Mouse (Mus musculus): Measurements from ENCODE around the gene Pcdh9.

Pcdh9 gene

DNA sequence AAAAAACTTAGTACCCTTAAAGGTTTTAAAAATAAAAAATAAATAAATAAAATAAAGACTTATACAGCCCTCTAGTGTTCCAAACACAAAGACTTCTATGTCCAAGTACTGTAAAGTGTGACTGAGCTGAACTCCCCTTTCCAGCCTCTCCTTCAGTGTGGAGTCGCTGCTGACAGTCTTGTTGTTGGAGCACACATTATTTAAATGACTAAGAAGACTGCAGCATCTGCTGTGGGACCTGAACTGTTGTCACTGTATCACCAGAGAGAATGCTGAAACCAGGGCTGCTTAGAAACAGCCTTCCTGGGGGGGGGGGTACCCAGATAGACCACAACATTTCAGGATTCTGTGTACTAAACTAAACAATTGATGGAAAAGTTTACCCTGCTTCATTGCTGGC, 509.7 kb downstream of the Pcdh9 start:
- DNase-seq (ENCODE audit: low spot score in 2 of 2): no peak

DNA sequence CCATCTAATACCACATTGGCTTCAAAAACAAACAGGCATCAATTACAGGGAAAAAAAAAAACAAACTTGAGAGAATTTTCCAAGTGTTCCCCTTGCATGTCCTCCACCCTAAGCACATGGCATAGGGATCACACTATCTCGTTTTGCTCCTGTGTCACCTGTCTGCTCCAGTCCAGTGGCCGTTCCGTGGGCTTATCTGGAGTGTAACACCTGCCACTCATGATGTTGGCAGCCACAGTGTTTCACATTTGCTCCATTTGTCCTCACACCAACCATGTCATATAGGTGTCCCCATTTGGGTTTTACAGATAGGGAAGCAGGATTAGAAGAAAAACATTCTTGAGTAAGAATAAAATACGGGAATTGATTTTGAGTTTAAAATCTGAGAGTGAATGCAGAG, 514.3 kb downstream of the Pcdh9 start:
- no peak for DNase-seq (ENCODE audit: low spot score in 2 of 2)

DNA sequence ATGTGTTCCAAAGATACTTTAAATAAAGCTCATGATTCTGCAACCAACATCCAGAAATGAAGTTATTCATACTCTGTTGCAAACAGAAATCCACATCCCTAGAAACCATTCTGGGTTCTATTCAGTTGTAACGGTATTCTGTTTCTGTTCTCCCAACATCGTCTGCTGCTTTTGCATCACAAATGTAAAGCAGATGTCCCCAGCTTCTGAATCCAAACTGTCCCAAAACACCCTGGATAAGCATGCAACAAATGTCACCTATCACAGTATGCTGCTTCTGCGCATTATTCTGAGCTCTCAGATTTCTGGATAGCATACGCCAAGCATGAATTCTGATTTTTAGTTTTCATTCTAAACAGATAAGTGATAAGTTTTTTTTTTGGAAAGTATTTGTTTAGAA, 516.3 kb downstream of the Pcdh9 start:
- DNase-seq (ENCODE audit: low spot score in 2 of 2): no peak

DNA sequence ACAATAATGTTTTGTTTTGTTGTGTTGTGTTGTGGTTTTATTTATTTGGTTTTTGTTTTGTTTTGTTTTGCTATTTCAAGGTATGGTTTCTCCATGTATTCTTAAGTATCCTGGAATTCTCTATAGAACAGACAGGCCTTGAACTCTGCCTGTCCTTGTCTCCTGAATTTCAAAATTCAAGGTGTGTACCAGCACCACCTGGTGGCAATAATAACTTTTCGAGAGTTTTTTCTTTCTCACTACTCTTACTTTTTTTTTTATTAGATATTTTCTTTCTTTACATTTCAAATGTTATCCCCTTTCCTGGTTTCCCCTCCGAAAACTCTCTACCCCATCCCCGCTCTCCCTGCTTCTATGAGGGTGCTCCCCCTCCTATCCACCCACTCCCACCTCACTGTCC, 536.3 kb downstream of the Pcdh9 start:
- no peak for DNase-seq (ENCODE audit: low spot score in 2 of 2)

DNA sequence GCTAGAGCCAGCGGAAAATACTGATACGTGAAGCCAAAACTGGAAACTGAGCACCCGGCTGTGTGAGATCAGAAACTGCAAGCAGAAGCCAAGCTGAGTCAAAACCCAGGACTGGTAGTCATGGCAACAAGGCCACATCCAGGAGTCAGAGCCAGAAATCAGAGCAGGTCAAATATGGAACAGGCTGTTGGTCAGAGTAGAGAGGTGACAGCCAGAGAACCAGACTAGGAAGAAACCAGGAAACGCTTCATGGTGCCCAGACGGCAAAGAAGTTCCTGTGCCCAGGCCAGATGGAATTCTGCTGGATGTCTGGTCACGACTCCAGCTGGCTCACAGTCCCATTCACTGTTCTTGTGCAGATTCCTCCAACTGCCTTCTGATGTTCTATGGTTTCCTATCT, 539.6 kb downstream of the Pcdh9 start:
- peak in 1 of 2 experiments; percentile 0 for DNase-seq (ENCODE audit: low spot score in 2 of 2)

DNA sequence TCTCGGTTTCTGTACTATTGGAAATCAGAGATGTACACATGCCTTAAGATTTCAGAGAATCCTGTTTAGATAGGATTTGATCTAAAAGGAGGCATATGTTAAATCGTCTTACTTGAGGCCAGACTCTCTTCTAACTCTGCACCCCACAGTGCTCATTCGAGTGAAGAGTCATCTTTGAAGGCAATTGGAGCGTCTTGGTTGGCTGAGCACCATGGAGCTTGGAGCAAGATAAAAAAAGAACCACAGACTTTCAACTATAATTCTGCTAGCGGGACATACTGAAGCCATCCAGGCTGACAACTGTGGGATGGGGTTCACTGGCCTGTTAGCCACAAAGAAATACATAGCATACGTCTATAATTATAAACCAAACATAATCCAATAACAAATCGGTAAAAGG, 541.3 kb downstream of the Pcdh9 start:
- no peak for DNase-seq (ENCODE audit: low spot score in 2 of 2)

DNA sequence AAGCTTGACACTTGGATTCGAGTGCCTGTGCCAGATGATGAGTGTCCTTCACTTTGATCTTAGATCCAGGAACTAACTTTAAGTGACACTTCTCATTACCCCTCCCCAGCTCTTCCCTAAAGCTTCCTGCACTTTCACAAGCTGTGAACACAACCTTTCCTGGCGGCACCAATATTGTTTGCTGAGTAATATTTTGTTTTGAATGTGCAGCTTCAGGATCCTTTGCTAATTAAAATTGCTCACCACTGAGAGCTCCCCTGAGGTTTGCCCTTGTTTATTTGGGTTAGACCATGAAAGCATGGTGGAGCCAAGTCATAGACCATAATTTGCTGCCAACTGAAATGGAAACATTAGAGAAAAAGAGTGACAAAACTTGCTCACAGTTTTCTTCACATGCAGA, 543.4 kb downstream of the Pcdh9 start:
- DNase-seq (ENCODE audit: low spot score in 2 of 2): no peak

DNA sequence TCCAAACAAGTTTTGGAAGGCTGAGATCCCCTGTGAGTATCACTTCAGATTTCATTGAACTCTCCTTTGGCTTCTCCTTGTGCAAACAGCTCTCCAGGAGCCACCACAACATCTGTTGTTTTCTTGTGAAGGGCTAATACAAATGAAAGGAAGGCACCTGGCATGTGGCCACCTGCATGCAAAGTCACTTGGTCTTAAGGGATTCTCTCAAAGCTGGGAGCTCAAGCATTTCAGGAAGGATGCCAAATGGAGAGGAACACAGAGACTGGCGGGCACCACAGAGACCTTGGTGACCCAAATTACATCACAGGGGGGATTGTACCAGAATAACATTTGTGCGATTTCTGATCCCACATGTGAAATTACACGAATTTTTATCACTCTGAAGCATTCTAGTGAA, 547.7 kb downstream of the Pcdh9 start:
- no peak for DNase-seq (ENCODE audit: low spot score in 2 of 2)

DNA sequence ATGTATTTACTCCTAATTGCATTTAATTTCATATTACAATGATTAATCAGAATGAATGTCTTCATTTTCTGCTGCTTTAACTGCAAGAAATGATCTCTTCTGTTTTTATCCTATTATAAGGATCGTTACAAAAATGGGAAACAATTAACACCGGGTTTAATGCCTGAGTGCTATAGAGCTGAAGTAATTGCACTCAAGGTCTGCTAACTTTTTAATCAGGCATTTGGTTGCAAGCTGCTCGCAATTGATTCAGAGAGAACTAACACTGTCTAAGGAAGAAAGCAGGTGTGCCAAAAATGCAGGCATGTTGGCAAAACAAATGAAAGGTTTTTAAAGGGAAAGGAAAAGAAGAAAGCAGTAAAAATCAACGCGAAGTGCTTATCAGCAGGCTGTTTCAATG, 549.1 kb downstream of the Pcdh9 start:
- DNase-seq (ENCODE audit: low spot score in 2 of 2): no peak

DNA sequence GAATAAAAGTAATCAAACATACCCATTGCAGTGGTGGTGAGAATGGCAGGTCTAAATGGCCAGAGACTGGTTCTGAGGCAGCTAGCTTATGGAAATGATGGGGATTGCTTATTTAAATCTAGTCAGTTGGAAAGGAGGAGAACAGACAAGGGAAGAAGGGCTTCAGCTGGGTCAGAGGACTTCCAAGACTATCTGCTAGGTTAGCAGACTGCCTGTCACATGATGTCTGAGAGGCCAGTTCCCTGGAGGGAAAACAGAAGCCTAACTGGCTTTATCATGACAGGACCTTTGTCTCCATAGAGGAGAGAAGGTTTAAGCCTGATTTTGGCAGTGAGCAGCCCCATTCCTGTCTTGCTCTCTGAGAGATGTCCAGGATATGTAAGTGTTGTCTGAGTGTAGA, 561.2 kb downstream of the Pcdh9 start:
- no peak for DNase-seq (ENCODE audit: low spot score in 2 of 2)

DNA sequence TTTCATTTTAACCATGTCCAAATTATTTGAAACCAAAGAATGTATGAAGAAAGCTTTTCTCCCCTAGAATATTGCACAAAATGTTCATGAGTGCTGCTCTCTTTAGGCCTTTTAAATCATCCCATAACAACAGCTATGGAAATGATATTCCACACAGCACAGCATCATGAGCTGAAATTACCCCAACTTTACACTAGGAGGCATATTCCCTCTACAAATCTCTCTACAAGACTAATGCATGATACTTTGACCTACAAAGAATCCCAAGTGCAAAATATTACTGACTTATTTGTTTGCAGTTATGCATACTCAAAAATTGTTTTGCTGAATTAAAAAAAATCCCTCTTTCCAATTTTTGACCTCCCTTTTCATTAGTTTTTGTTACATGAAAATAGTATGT, 573.1 kb downstream of the Pcdh9 start:
- DNase-seq (ENCODE audit: low spot score in 2 of 2): no peak

DNA sequence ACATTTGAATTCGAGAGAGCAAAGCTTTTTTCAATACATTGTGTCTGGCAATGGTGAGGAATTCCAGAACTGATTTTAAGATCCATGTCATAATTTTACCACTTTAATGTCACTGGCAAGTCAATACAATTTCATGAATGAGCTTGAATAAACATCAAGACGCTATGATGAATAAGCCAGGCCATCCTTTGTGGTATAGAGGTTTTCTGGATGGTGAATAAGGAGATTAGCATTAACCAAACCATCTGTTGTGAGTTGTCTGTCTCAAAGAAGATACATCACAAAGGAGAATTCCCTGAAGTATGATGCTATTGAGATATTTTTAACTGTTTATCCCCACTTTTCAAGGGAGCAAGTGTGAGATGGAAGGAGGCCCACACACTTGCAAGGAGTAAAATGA, 602.1 kb downstream of the Pcdh9 start:
- DNase-seq (ENCODE audit: low spot score in 2 of 2): no peak

DNA sequence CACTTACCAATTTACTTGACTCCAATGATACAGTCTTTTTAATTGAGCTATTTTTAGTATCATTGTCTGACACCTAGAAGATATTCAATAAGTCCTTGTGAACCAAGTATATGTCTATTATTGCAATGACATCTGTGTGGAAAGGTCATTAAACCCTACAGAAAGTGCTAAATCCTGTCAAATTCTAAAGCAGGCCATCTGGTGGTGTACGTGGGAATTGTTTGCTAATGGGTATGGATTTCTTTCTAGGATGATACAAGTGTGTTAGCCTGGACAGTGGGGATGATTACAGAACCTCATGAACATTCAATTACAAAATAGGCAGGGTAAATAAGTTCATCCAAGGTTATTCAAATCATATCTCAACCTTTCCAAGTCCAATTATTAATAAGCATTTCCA, 602.8 kb downstream of the Pcdh9 start:
- no peak for DNase-seq (ENCODE audit: low spot score in 2 of 2)

DNA sequence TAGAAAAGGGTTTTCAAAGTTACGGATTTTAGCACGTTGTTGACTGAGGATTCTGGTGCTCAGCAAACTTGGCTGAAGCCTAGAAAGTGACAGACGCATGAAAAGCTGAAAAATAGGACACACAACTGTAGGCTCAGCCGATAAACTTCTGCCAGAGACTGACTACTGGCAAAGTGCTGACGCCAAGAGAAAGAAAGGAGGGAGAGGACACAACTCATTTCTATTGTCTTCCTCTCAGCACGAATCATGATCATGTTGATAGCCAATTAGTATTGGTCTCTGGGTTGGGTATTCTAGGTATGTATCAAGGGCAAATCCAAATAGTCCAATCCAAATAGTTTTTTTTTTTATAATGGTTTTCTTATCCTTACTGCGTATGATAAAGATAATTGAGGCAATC, 605.3 kb downstream of the Pcdh9 start:
- no peak for DNase-seq (ENCODE audit: low spot score in 2 of 2)

DNA sequence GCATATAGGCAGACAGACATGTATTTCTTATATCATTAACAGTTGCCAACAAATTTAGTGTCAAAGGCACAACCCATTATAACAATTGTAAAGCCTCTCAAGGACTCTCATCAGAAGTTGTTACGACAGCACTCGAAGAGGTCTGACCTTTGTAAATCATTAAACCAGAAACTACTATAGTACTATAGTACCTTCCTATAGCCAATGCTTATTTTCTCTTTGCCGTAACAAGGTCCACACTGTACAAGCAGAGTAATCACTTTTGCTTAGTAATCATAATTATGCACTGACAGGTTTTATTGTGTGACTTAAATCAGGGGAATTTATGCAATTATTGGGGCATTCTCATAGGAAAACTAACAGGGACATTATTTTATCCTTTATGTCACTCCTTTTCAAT, 606.5 kb downstream of the Pcdh9 start:
- DNase-seq (ENCODE audit: low spot score in 2 of 2): no peak

DNA sequence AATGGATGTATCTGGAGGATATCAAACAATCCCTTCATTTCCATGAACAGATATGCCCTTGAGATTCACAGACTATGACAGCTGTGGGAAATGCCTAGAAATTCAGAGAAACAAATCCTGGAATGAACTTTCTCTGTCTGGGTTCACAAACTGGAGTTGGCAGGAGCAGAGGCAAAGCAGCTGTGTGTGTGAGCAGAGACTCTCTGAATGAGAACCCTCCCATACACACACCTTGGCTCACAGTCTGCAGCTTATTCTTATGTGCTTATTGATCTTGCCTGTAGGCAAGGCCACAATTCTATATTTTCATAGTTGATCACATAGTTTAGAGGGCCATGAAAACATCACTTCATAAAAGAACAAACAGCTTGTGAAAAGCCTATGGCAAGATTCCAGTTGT, 614.8 kb downstream of the Pcdh9 start:
- DNase-seq (ENCODE audit: low spot score in 2 of 2): no peak

DNA sequence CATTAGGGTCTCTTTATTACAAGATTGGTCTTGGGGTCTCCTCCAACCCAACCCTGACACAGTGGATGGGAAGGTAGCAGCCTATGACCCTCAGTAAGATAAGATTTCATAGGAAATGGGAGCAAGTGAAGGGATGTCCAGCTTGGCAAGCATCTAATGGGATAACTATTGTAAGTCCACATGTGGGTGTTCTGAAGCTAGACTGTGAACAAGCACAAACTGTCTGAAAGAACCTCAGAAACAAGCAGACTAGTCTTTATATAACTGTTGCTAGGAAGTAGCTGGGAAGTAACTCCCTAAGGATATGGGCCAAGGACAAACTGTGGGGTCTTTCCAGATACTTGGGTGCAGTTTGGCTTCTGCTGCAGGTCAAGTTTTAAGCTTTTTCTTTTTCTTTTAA, 615.7 kb downstream of the Pcdh9 start:
- no peak for DNase-seq (ENCODE audit: low spot score in 2 of 2)

DNA sequence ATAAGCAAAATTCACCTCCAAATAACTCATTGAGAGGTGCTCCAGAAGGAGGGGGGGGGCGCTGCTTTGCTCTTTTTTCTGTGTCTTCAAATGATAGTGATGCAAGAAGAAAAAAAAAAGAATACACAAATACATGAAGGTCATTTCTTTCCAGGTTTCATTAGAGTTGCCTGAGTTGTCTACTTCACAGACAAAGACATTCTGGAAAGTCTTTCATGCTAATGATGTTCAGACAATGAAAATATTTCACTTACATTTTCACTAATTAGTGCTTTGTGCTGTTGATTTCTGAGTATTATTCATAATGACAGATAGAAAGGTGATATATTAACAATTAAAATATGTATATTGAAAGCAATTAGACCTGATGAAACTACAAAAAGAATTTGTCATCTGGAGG, 637.1 kb downstream of the Pcdh9 start:
- DNase-seq (ENCODE audit: low spot score in 2 of 2): no peak

DNA sequence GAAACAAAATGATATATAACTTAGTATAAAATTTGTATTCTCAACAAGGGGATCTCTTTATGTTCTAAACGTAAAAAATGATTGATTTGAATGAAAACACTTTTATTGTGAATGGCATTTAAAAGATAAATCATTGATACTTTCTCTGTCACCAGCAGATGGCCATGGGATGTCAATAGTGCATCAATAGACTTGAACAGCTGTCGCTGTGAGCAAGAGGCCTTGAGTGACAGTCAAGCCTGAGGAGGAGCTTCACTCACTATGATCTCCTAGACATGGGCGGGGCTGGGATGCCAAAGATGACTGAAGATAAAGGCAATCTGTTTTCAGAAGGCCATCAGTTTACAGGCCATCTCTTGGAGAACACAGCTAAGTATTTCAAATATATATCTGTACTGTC, 650.2 kb downstream of the Pcdh9 start:
- DNase-seq (ENCODE audit: low spot score in 2 of 2): no peak

DNA sequence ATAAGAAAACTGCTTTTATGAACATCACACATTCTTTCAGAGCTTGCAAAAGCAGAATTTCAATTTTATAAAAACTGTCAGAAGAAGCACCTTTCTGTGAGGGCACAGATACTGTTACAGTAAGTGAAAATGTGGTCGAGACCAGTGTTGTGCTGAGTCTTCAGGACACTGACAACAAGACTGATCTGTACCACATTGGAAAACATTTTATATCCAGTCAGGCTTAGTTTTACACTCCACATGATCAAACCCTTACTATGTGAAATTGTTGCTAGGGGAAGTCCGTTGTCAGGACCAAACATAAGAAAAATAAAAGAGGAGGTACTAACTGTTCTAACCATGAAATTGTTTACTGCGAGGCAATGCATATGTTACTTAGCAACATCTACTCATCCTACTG, 656.1 kb downstream of the Pcdh9 start:
- no peak for DNase-seq (ENCODE audit: low spot score in 2 of 2)

DNA sequence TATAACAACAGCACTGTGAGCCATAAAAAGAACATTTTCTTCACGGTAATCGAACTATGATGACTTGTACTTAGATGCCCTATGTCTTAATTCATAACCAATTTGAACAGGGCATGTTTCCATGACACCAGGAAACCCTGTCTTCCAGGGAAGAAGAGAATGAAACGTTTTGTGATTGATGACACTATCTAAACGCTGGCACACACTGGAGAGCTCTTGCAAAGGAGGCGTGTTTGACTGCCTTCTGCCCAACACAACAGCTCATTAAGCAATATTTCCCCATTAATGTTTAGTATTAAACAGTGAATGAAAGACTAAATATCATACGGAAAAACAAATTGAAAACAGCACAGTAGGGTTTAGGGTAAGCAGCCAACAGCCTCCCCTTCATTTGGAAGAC, 656.9 kb downstream of the Pcdh9 start:
- DNase-seq (ENCODE audit: low spot score in 2 of 2): no peak

DNA sequence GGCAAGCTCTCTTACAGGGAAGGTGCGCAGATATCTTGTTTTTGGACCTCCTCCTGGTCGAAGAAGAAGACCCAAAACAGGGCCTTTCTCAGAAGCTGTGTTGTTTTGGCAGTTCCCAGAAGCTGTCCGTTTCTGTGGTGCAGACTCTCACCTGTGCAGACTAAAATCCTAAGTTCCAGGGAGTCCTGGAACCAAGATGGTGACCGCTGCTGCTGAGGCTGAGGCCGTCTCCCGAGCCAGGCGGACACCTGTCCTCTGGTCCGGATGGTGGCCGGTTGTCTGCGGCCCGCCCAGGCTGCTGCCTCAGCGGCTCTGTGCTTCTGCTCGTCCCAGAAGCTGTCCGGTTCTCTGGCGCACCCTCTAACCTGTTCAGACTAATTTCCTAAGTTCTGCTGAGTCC, 675.6 kb downstream of the Pcdh9 start:
- DNase-seq (ENCODE audit: low spot score in 2 of 2): peak; percentile 79 to 87

DNA sequence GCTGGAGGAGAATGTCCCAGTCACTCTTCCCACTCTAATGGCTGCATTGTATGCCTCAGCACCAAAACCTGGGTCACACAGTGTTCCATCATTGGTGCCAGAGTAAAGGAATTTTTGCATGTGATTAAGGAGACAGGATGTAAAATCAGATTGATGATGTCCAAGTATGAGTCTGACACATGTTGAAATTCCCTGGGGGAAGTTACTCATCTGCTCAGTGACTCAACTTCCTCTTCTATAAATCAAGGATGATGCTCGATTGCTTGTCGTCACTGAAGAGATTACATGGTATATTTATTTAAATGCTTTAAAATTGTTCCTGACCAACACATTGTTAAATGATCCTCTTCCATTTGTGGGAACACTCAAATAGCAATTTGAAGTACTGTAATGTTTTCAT, 690.7 kb downstream of the Pcdh9 start:
- no peak for DNase-seq (ENCODE audit: low spot score in 2 of 2)

DNA sequence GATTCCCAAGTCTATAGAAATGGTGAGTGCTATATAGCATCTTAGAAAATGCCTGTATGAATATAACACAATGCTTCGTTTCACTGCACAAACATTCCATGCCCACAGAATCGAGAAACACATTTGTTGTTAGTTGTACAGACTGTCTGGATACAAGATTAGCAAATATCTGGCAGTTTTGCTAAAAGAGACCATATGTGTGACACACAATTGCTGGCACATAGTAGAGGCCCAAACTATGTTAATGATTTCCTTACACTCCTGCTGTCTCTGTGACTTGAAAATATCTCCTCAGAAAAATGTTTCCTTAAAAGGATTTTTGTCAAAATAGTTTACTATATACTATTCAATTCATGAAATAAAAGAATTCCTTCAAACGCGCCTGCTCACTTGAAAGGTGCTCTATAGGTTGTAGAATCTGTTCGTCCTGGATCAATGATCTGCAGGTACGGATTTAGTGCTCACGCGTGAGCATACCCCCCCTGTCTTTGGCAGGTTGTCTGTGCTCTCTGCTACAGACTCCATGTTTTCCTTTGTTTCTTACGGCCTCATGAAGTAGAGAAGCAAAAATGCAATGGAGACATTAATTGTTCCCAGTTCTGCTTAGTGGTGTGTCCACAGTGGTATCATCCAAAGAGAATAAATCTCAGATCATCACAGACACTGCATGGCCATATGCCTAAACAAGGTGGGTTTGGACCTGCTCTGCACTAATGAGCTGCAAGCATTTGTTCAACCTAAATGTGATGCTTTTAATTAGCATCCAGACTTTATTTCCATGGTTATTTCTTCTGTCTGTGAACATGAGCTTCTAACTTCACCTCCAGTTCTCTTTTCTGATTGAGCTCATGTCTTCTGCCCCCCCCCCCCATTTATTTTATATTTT, 707.6 kb downstream of the Pcdh9 start:
- no peak for DNase-seq (ENCODE audit: low spot score in 2 of 2)

Data from urinary bladder, postnatal 36 days (tissue).